Mouse (Mus musculus) embryonic stem cell, embryonic (primary cell): ENCODE measurements around the gene Ube2c.

Experiments used
- CTCF ChIA-PET, 4 experiments: fragments of 300-600 bp in 2 of 4; fragments of 350-600 bp in 2 of 4; sonication (Branson Sonifier 250); formaldehyde crosslinking; loops; one replicate each; lab custom pipeline; 2022; ENCODE audit warnings: inconsistent platforms in 2 of 4; lab: Charles Lee
- POLR2A ChIA-PET, 4 experiments: fragments of 300-600 bp in 2 of 4; fragments of 350-600 bp in 2 of 4; sonication (Branson Sonifier 250); formaldehyde crosslinking; loops; one replicate each; lab custom pipeline; 2022; ENCODE audit warnings: antibody characterized with exemption in 4 of 4, inconsistent platforms in 1 of 4; lab: Charles Lee

Gene Ube2c

DNA sequence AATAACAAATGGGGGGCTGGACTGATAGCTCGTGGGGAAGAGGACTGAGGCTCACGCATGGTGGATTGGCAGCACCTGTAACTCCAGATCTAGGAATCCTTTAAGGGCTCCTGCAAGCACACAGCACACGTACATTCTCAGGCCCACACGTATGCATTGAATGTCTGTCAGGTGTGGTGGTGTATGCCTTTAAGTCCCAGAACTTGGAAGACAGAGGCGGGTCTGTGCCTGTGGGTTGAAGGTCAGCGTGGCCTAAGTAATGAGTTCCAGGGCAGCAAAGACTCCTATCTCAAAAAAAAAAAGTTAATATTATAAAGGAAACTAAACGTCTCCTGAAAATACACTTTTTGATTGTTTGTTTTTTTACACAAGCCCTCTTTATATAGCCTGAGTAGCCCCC is 36.9 kb downstream of the Ube2c start:
- ChIA-PET CTCF (interaction anchor here in 2 of 4 experiments (0.6 to 6.8 kb wide), 6 partner anchors 11 to 162 kb away, joined by 3 to 68 read pairs (median 3); partner anchors contain the start of gene Ctsa (in 1 of the 2)), POLR2A (interaction anchor here (1.0 to 24.1 kb wide), 29 partner anchors 8 to 111 kb away, joined by 3 to 694 read pairs (median 24); partner anchors contain the start of genes Ctsa (in 3 of the 4), Neurl2 (in 3 of the 4), Zswim1 (in 3 of the 4) and Pcif1 (in 2 of the 4))

DNA sequence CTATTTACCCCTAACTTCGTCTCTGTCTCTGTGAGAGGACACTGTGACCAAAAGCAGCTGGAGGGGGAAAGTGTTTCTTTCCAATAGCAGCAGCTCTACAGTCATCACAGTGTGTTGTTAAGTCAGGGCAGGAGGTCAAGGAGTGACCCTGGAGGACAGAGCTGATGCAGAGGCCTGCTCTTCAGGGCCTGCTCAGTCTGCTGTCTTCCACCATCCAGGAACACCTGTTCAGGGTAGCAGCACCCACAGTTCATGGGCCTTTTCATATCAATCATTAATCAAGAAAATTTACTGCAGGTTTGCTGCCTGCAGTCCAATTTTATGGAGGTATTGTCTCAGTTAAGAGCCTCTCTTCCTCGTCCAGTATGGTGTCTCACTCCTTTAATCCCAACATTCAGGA is 43.9 kb downstream of the Ube2c start:
- POLR2A ChIA-PET, result interaction anchor here in 3 of 4 experiments (1.1 to 18.2 kb wide), 7 partner anchors 6 to 26 kb away, joined by 5 to 694 read pairs (median 397); partner anchors contain the start of genes Acot8 (in 3 of the 3), Zswim3 (in 3 of the 3), Zswim1 (in 2 of the 3) and Ctsa (in 1 of the 3)
- CTCF ChIA-PET, result interaction anchor here in 2 of 4 experiments (1.3 to 1.5 kb wide), 2 partner anchors 19 to 20 kb away, joined by 3 to 5 read pairs; no protein-coding TSS in a partner anchor

DNA sequence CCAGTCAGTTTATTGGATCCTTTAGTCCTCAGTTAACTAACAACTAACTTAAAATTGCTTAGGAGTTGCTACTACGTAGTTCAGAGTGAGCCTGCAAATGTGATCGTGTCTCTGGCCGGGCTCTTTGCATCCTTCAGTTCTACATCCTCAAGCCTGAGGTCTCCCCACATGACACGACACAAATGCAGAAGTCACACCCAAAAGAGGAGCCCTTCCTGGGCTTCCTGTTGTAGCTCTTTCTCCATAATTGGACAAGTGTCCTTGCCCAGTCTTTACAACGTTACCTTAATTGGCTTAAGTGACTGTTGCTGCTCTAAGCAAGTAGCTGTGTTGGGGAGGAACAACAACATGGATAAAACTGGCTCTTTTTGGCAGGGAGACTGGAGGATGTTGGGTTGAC is 45.6 kb downstream of the Ube2c start:
- ChIA-PET POLR2A (interaction anchor here (0.5 to 18.2 kb wide), 17 partner anchors 8 to 666 kb away, joined by 3 to 694 read pairs (median 5); partner anchors contain the start of genes Acot8 (in 3 of the 4), Zswim3 (in 3 of the 4), Ctsa (in 2 of the 4) and Neurl2 (in 2 of the 4)), CTCF (interaction anchor here (0.6 to 2.4 kb wide), 4 partner anchors 21 to 146 kb away, joined by 3 to 10 read pairs (median 3); no protein-coding TSS in a partner anchor)

DNA sequence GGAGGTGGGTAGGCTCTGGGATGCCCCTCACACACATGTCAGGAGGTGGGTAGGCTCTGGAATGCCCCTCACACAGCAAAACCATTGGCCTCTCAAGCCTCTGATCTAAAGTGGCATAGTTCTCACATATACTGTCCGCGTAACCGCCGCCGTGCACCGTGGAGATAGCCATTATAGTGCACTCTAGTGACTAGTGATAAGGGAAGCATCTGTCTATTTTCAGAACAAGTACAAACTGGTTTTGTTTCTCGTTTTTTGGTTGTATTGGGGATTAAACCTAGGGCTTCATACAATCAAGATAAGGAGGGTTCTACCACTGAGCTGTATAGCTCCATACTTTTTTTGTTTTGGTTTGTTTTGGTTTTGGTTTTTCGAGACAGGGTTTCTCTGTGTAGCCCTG is 46.1 kb downstream of the Ube2c start:
- ChIA-PET POLR2A (interaction anchor here in 3 of 4 experiments (0.6 to 18.2 kb wide), 15 partner anchors 9 to 667 kb away, joined by 3 to 694 read pairs (median 6); partner anchors contain the start of genes Acot8 (in 3 of the 3), Zswim3 (in 3 of the 3), Ctsa (in 2 of the 3) and Neurl2 (in 2 of the 3)), CTCF (interaction anchor here in 3 of 4 experiments (0.6 to 2.4 kb wide), 3 partner anchors 22 to 90 kb away, joined by 3 to 10 read pairs (median 3); no protein-coding TSS in a partner anchor)

DNA sequence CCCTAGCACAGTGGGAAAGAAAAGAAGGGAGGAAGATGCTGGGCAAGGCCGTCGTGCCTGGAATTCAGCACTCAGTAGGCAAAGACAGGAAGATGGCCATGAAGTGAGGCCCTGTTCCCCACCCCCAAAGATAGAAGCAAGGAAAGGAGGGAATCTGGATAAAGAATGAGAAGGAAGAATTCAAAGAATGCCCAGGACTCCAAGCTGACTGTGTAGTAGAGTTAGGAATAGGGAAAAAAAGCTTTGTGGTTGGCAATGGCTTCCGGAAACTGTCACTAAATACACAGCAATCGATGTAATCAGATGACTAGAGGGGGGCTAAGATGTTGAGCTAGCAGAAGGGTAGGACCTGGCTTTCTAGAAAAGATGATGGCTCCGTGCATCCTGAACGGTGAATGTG is 47.5 kb downstream of the Ube2c start:
- POLR2A ChIA-PET, result interaction anchor here in 3 of 4 experiments (0.7 to 18.2 kb wide), 18 partner anchors 9 to 95 kb away, joined by 3 to 694 read pairs (median 6); partner anchors contain the start of genes Acot8 (in 3 of the 3), Zswim3 (in 3 of the 3), Ctsa (in 2 of the 3) and Neurl2 (in 2 of the 3)
- CTCF ChIA-PET, result interaction anchor here in 2 of 4 experiments (1.4 to 1.8 kb wide), 3 partner anchors 23 to 26 kb away, joined by 3 to 14 read pairs (median 5); no protein-coding TSS in a partner anchor

DNA sequence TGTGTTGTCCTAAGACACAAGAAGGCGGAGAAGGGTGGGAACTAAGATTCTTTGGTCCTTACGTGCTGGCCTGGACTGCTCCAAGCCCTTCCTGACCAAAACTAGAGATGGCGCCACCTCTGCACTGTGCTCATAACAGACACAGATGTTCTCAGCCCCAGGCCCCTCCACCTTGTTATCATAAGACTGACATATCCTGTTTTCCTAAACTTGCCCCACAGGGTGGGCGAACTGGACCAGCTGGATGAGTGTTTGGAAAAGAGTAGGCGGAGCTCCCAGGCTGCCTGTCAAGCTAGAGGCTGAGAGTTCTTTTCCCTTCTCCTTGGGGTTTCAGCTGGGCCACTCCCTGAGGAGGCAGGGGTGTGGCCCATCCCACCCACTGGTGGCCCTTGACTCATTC is 48.0 kb downstream of the Ube2c start:
- CTCF ChIA-PET, result interaction anchor here in 3 of 4 experiments (0.7 to 1.8 kb wide), 5 partner anchors 11 to 44 kb away, joined by 3 to 14 read pairs (median 3); no protein-coding TSS in a partner anchor
- POLR2A ChIA-PET, result interaction anchor here (0.6 to 18.2 kb wide), 20 partner anchors 8 to 94 kb away, joined by 3 to 694 read pairs (median 6); partner anchors contain the start of genes Acot8 (in 3 of the 4), Zswim3 (in 3 of the 4), Ctsa (in 2 of the 4) and Neurl2 (in 2 of the 4)

DNA sequence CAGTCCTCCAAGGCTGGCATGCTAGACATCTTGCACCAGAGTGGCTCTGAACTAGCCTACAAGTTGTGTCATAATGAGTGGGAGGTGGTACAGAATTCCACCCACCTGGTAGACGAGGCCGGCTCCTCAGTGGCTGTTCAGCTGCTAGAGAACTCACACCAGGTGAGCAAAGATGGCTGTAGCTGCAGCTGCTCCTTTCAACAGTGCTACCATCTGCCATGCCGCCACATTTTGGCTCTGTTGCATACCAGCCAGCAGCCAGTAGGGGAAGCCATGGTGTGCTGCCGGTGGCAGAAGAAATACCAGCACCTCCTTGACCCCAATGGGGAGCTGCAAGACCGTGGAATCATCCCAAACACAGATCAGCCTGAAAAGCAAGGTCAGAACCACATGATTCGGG is 51.4 kb downstream of the Ube2c start:
- ChIA-PET CTCF (interaction anchor here in 3 of 4 experiments (0.6 to 3.3 kb wide), 8 partner anchors 12 to 94 kb away, joined by 3 to 19 read pairs (median 4); partner anchors contain the start of genes Ctsa (in 1 of the 3) and Zfp335 (in 1 of the 3)), POLR2A (interaction anchor here in 3 of 4 experiments (0.5 to 18.2 kb wide), 19 partner anchors 14 to 975 kb away, joined by 3 to 694 read pairs (median 75); partner anchors contain the start of genes Acot8 (in 3 of the 3), Ctsa (in 3 of the 3), Neurl2 (in 3 of the 3) and Zswim3 (in 3 of the 3))

DNA sequence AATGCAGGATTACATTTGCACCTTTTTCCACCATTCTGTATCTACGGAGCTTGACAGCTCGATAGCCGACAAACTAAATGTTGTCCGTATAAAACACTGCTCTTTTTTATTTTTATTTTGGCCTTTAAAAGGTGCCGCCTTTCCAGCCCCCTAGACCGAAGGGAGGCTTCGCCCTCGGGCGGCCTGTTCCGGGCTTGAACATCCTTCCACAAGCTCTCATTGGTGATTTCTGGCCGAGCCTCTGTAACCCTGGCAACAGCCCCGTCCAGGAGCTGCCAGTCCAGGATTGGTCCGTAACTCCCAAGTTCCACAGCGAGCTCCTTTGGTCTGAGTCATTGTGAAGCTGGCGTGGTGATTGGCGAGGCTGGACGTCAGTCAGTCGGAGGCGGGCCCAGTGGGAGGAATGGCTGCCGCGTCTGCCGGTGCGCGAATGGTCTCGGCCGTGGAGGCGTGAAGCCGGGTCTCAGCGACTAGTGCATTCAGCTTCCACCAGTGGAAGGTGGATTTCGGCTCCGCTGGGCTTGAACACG is 53.0 kb downstream of the Ube2c start, which contains the start of gene Zswim1:
Zswim1 (plus strand) TSS at position 51 of the 530 bp plus-strand sequence.
- POLR2A ChIA-PET, result interaction anchor here (0.6 to 18.2 kb wide), 88 partner anchors 9 to 751 kb away, joined by 3 to 694 read pairs (median 5); partner anchors contain the start of genes Acot8 (in 4 of the 4), Zswim3 (in 4 of the 4), Ctsa (in 3 of the 4) and Neurl2 (in 3 of the 4)
- CTCF ChIA-PET, result interaction anchor here (0.6 to 3.3 kb wide), 23 partner anchors 10 to 322 kb away, joined by 3 to 52 read pairs (median 5); partner anchors contain the start of genes Ctsa (in 2 of the 4), Neurl2 (in 2 of the 4), Acot8 (in 1 of the 4) and Pltp (in 1 of the 4)

DNA sequence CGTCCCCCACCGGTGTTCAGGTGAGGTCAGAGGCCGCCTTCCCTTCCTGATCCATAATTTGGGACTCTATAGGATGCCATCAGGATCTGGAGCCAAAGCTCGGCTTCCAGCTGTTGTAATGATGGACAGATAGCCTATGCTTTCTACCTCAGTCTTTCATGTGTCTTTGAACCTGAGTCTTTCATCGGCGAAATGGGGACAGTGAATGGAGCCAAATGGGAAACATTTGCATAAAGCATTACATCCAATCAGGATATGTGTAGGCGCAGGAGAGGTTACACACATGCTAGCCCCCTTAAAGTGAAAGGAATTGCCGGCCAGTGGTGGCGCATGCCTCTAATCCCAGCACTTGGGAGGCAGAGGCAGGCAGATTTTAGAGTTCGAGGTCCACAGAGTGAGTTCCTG is 53.5 kb downstream of the Ube2c start:
- ChIA-PET CTCF (interaction anchor here (0.6 to 3.3 kb wide), 25 partner anchors 9 to 363 kb away, joined by 3 to 52 read pairs (median 4); partner anchors contain the start of genes Acot8 (in 2 of the 4), Ctsa (in 2 of the 4), Neurl2 (in 2 of the 4) and Zswim3 (in 2 of the 4)), POLR2A (interaction anchor here (0.6 to 18.2 kb wide), 90 partner anchors 8 to 752 kb away, joined by 3 to 694 read pairs (median 5); partner anchors contain the start of genes Acot8 (in 4 of the 4), Ctsa (in 4 of the 4), Zswim3 (in 4 of the 4) and Neurl2 (in 3 of the 4))

DNA sequence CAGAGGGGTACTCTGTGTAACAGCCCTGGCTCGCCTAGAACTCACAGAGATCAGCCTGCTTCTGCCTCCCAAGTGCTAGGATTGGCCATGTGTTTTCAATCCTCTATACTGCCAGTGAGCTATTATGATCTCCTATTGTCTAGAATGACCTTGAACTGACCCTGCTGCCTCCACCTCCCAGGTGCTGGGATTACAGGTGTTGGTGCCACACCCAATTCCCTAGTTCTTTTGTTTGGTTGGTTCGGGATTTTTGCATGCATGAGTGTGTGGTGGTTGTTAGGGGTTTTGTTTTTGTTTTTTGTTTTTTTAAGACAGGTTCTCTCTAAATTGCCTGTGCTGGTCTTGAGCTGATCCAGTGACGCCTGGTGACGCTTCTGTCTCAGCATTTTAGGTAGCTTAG is 54.3 kb downstream of the Ube2c start:
- ChIA-PET CTCF (interaction anchor here (0.5 to 4.6 kb wide), 17 partner anchors 9 to 610 kb away, joined by 3 to 52 read pairs (median 5); partner anchors contain the start of genes Acot8 (in 2 of the 4), Zswim3 (in 2 of the 4), Ctsa (in 1 of the 4) and Gm20458 (in 1 of the 4)), POLR2A (interaction anchor here (0.6 to 18.2 kb wide), 92 partner anchors 9 to 1772 kb away, joined by 3 to 694 read pairs (median 6); partner anchors contain the start of genes Acot8 (in 4 of the 4), Ctsa (in 4 of the 4), Zswim3 (in 4 of the 4) and Neurl2 (in 3 of the 4))

DNA sequence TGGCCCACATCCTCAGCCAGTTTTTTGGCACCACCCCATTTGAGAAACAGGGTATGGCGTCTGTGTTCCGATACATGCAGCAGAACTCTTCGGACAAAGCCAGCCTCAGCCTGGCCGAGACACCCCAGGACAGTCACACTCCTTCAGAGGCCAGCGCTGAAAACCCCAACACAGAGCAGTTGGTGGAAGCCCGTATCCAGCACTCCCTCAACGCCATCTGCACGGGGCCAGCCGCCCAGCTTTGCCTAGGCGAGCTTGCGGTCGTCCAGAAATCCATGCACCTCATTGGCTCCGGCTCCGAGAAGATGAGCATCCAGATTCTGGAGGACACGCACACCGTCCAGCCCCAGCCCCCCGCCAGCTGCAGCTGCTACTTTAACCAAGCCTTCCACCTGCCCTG is 55.8 kb downstream of the Ube2c start:
- POLR2A ChIA-PET, result interaction anchor here in 3 of 4 experiments (0.6 to 18.2 kb wide), 33 partner anchors 8 to 985 kb away, joined by 3 to 694 read pairs (median 22); partner anchors contain the start of genes Acot8 (in 3 of the 3), Ctsa (in 3 of the 3), Neurl2 (in 3 of the 3) and Zswim3 (in 3 of the 3)
- CTCF ChIA-PET, result interaction anchor here in 3 of 4 experiments (0.5 to 4.6 kb wide), 6 partner anchors 30 to 700 kb away, joined by 3 to 22 read pairs (median 6); no protein-coding TSS in a partner anchor

DNA sequence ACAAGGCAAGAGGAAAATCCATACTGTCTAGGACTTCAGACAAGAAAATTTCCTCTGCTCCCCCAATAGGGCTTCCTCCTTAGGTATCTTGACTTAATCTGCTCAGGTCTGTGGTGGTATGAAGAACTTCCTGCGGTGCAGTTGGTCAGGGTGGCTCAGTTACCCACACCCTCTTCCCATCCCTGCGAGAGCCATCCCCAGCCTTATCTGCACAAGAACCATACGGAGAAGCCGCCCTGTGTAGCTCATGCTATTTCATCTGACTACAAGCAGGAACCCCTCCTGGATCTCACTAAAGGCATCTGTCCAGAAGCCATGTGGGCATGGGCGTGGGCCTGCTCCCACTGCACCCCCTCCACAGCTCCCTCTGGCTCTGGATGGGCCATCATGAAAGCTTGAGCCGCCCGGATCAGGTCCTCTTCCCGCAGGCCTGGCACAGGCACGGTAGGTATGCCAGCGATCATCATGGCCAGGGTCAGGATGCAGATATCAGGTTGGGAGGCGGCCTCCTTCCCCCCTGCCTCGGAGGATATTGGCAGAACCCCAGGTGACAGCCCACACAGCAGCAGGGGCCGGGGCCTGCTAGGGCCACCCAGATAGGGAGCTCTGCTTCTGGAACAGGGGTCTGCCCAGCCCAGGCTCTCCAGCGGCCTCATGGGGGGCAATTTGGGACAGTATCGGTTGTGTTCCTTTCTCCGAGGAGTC is 57.6 kb downstream of the Ube2c start:
- ChIA-PET CTCF (interaction anchor here in 3 of 4 experiments (0.6 to 4.6 kb wide), 7 partner anchors 10 to 437 kb away, joined by 3 to 22 read pairs (median 3); no protein-coding TSS in a partner anchor), POLR2A (interaction anchor here in 3 of 4 experiments (0.7 to 18.2 kb wide), 31 partner anchors 8 to 86 kb away, joined by 3 to 694 read pairs (median 5); partner anchors contain the start of genes Acot8 (in 3 of the 3), Zswim3 (in 3 of the 3), Ctsa (in 2 of the 3) and Neurl2 (in 2 of the 3))
